ENCODE assay signal across 15 mouse cellular contexts in the genomic region with DNA sequence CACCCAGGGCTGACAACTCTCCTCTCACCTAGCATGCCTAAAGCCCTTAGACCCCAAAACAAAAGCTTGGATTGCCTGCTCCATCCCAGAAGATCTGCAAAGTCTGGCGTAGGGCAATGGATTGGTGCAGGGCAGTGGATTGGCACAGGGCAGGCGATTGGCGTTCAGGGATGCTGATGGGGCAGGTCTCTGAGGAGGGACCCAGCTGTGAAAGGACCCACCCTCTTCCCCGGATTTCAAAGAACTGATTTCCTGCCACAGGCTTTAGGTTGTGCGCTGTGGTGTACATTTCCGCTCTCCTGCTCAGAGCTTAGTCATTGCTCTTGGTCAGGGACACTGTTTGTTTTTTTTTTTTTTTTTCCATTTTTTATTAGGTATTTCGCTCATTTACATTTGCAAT. TPM values are rescaled to one million over a fixed set of nuclear protein-coding genes. Genes with fewer than 3 reads are reported as not detected.
A peak's percentile ranks its signal among the peaks of the same experiment; 100 is the strongest.
DNase-seq lines count a peak whose midpoint lies in the region; ATAC-seq lines count a peak whose summit lies in the region.
"Had no signal": no experiment of that assay in that cellular context is flagged by ENCODE, and none has a peak within 500 bp of the region (broad histone marks: within the 10 kb centered on the region; RNA-seq: fewer than 3 reads in every experiment).

No protein-coding gene starts in this region.

- peak; percentile 95 for ATAC-seq in activated CD4-positive, CD25-positive, alpha-beta regulatory T cell, adult 4 months
- ATAC-seq in megakaryocyte, adult 5-6 weeks (ENCODE audit: poor library complexity, severe bottlenecking): peak; percentile 85
- ATAC-seq: intestine, embryonic 16.5 days; midbrain, embryonic 15.5 days had no signal

- DNase-seq in CD4-positive, CD25-positive, alpha-beta regulatory T cell, adult 2 months (ENCODE audit: low read depth, low spot score): peak; percentile 85
- DNase-seq in thymus, postnatal 14 days: peak; percentile 80
- no peak for DNase-seq in lung, postnatal 25 days (ENCODE audit: low spot score)
- DNase-seq in embryo, embryonic 10.5 days (ENCODE audit: low spot score): no peak
- DNase-seq in ovary, adult 18-20 months (ENCODE audit: low spot score): no peak
- DNase-seq: cerebellum, adult 2 months; gastrocnemius, postnatal 36 days; kidney, postnatal 14 days; lung, adult 2 months; right cerebral cortex, postnatal 14 days had no signal

RNA-seq across cellular contexts. Expression of gene Arhgap25, which starts 14.8 kb away (rescaled TPM):
- 10 to 100 TPM; 76.6 to 80.0 TPM for polyA plus RNA-seq in activated CD4-positive, CD25-positive, alpha-beta regulatory T cell, adult 4 months (2017; shearing (Covaris generic))
- 27.9 and 35.5 TPM in 2 replicates for total RNA-seq in megakaryocyte, adult 5-6 weeks (2015)
- 74.4 TPM in 2 replicates for total RNA-seq in megakaryocyte, adult 5-6 weeks (2017)
- polyA plus RNA-seq: erythroblast, embryonic 14.5 days had no signal

RNA-seq across cellular contexts. Expression of gene Prokr1, which starts 42.7 kb away (rescaled TPM):
- polyA plus RNA-seq in activated CD4-positive, CD25-positive, alpha-beta regulatory T cell, adult 4 months (2017; shearing (Covaris generic)): not detected
- 0.11 and 0.29 TPM in 2 replicates for total RNA-seq in megakaryocyte, adult 5-6 weeks (2015)
- total RNA-seq in megakaryocyte, adult 5-6 weeks (2017): 0.08 and 0.26 TPM in 2 replicates

Comparison
In these comparisons a context has a peak if more than half of its experiments do, and no peak if none do; other contexts are left out.
1. DNase-seq: peak in CD4-positive, CD25-positive, alpha-beta regulatory T cell, adult 2 months (single experiment) and thymus, postnatal 14 days (single experiment); none in lung, postnatal 25 days (single experiment), embryo, embryonic 10.5 days (single experiment) and ovary, adult 18-20 months (single experiment).